Mouse (Mus musculus): ENCODE measurements around the gene Eps8l3.

- TF ChIP-seq CTCF (IDR thresholded peaks at IDR 0.05; ENCODE audit: control insufficient read depth, insufficient read depth, insufficient replicate concordance, low read depth, low read length) (no peak), POLR2A (IDR thresholded peaks at IDR 0.05; ENCODE audit: control insufficient read depth, low read depth, low read length) (no peak)
Measured at GRCm38 (mm10) chr3:107916674-107917073, 39.6 kb downstream of the Eps8l3 start.
